Mouse (Mus musculus): Measurements from ENCODE around the gene Sgpl1. TPM values are rescaled to one million over a fixed set of nuclear protein-coding genes. Genes with fewer than 3 reads are reported as not detected.

Gene Sgpl1
- total RNA-seq (2023), result 61.5 TPM

DNA sequence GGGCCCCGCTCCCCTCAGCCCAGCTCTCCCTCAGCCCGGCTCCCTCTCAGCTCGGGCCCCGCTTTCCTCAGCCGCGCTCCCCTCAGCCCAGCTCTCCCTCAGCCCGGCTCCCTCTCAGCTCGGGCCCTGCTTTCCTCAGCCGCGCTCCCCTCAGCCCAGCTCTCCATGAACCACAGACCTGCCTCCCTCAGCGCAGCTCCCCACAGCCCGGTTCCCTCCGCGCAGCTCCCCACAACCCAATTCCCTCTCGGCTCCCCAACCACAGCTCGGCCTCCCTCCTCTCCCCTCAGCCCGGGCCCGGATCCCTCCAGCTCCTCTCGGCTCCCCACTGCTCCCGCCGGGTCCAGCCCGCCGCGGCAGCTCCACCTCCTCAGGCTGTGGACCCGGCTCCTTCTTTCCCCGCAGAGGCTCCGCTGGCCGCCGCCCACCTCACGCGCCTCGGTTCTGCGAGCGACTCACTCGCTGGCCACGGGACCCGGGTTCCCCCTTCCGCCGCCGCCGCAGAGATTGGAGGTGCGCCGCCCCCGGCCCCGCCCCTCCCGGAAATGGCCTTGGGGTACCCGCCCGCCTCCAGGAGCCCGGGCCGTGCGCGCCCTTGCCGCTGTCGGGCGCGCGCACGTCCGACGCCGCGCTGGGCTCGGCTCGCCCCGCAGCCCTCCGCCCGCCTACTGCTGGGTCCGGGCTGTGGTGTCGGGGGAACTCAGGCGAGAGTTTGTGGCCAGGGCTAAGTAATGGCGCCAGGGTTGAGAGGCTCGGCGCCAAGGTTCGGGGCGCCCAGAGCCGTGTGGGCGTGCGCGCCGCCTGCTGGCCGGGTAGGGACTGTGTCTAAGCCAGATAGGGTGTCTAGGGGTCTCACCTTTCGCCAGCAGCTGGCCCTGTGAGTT is at the start of gene Sgpl1:
Gene Sgpl1 (minus strand): TSS at position 547 of the 884 bp plus-strand sequence.

DNA sequence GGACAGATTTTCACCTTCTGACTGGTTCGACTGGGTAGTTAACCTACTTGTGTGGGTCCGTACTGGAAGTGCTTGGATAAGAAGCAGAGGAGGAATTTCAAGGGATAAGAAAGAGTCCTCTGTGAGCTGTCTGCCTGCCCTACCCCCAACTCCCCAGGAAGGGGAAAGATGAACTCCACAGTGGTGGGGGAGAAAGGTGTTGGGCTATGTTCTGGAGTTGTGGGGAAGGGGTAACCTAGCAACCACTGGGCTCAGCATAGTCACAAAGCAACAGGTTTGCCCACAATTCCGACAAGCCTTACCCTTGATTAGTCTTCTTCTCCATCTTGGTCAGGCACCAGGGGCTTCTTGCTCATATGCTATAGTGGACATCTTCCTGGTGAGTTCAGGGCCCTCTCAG is 24.2 kb upstream of the Sgpl1 start, which contains the start of gene Tbata:
Gene Tbata (plus strand): TSS at position 301 of the 400 bp plus-strand sequence.

DNA sequence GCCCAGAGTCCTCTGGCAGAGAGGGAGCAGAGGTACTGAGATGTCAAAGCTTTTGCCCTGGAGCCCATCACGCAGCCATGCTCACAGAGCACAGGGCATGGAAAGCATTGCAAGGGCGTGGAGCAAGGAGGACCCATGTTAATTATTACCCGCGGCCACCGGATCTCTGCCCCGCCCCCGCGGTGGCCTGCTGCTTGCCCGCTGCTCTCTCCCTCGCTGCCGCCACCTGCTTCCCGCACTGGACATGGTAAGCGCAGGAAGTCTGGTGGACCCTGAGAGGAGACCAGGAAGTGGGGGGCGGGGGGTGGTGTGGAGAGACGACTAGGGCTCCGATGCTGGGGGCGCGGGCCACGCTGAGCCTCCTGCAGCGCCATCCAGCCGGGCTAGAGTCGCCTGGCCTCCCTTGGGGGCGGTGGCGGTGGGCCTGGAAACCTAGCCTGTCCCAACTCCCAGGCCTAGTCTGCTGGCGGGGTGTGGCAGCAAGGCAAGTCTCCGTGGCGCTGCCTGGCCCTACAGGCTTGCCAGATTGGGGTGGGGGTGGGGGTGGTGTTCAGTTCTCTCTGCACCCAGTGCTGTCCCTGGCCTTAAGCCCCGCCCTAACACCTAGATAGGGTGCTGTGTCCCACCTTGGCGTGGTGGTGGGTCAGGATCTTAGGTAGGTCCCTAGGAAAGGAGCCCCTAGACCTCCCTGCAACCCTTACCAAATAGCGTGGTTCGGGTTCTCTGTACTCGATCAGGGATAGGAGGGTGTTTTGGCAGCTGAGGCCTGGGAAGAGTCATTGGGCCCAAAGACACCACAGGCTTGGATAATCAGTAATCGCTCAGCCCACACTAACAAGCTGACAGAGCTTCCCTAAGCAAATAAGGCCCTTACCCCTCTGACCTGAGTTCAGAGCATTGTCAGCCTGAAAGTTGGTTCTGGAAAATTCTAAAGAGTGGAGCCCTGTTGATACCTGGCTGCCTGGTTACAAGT is 58.0 kb downstream of the Sgpl1 start, which contains the start of gene Pcbd1:
Gene Pcbd1 (plus strand): TSS at position 162 of the 973 bp plus-strand sequence.

Other genes starting within 250 kb of the Sgpl1 start
- not detected for gene Pcbd1, start 58.4 kb downstream of the Sgpl1 start, total RNA-seq (2023)
- gene Tbata, start 24.3 kb upstream of the Sgpl1 start, total RNA-seq (2023), result not detected
- gene Adamts14, start 125.7 kb upstream of the Sgpl1 start, total RNA-seq (2023), result 5.2 TPM
- gene Prf1, start 150.1 kb upstream of the Sgpl1 start, total RNA-seq (2023), result 29.5 TPM
- gene Pald1, start 235.8 kb upstream of the Sgpl1 start, total RNA-seq (2023), result not detected

Data from CD4-positive naive resting alpha-beta T cell, adult 76 days (primary cell).